Mouse (Mus musculus) ES-E14 (cell line): ENCODE data around the gene Gnai2.

Source experiments
- HCFC1 ChIP-seq: IDR thresholded peaks from 2 replicates; pipeline ENCODE4 v1.6.1; 2012; ENCODE audit warnings: low read length, inconsistent platforms, borderline replicate concordance; ENCODE audit not compliant: insufficient read depth
- MAFK ChIP-seq: IDR thresholded peaks from 2 replicates; pipeline ENCODE4 v1.6.1; 2014; ENCODE audit warnings: mild to moderate bottlenecking, low read depth, low read length, inconsistent platforms; ENCODE audit not compliant: insufficient read depth
- ZNF384 ChIP-seq: IDR thresholded peaks from 2 replicates; pipeline ENCODE4 v1.6.1; 2012; ENCODE audit warnings: low read depth, low read length, inconsistent platforms

DNA sequence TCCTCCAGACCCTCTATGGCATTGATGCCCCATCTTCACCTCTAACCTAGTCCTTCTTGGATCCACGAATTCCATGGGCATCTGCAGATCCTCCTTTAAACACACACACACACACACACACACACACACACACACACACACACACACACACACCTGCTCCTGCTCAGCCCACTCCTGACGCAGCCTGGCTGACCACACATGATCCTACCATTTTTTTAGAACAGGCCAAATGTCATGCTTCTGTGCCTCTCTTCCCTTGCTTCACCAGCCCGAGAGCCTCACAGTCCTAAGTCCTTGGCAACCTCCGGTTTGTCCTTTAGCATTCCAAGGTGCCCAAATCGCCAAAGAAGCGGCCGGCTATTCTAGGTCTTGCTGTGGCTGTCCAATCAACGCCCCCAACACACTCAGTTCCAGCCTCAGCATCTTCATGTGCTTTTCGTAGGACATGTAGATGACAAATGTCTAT, 34.3 kb upstream of the Gnai2 start, which contains the start of gene Slc38a3:
- no peak for TF ChIP-seq ZNF384
- TF ChIP-seq HCFC1, result no peak
- TF ChIP-seq MAFK, result no peak
